Mouse (Mus musculus) forebrain, embryonic 12.5 days (tissue): Measurements from ENCODE around the gene Prkcb. TPM values are rescaled to one million over a fixed set of nuclear protein-coding genes. Genes with fewer than 3 reads are reported as not detected.

Source experiments
- ATAC-seq: fragments of 200-750 bp; cut with Nextera tagmentation; 2 replicates; pipeline ENCODE4 v1.8.0; 2017; ENCODE audit warnings: moderate TSS enrichment; ENCODE audit not compliant: low FRiP score
- H3K27ac ChIP-seq: fragments of 300-500 bp; sonication (generic); 2 replicates; pipeline ENCODE4 v1.5.1; 2016; ENCODE audit warnings: mild to moderate bottlenecking
- H3K27me3 ChIP-seq: fragments of 300-500 bp; sonication (generic); 2 replicates; pipeline ENCODE4 v1.6.1; 2016; ENCODE audit warnings: mild to moderate bottlenecking
- H3K36me3 ChIP-seq: fragments of 300-500 bp; sonication (generic); replicated peaks from 2 replicates; pipeline ENCODE4 v1.6.1; 2016; ENCODE audit warnings: mild to moderate bottlenecking
- H3K4me1 ChIP-seq: fragments of 300-500 bp; sonication (generic); 2 replicates; pipeline ENCODE4 v1.6.1; 2016
- H3K4me2 ChIP-seq: fragments of 300-500 bp; sonication (generic); 2 replicates; pipeline ENCODE4 v1.6.1; 2016; ENCODE audit warnings: mild to moderate bottlenecking, moderate library complexity
- H3K4me3 ChIP-seq: fragments of 300-500 bp; sonication (generic); replicated peaks from 2 replicates; pipeline ENCODE4 v1.5.1; 2016; ENCODE audit warnings: mild to moderate bottlenecking
- H3K9ac ChIP-seq: fragments of 300-500 bp; sonication (generic); 2 replicates; pipeline ENCODE4 v1.6.1; 2016; ENCODE audit warnings: mild to moderate bottlenecking
- H3K9me3 ChIP-seq: fragments of 300-500 bp; sonication (generic); 2 replicates; pipeline ENCODE4 v1.6.1; 2016
- WGBS: fragments of 180-500 bp; shearing (Covaris S2); methylation state at CpG from one replicate; pipeline ENCODE4 v1.1.7; 2016; 5-methylcytosine and 5-hydroxymethylcytosine counted together
- polyA plus RNA-seq: library from polyadenylated mRNA; unstranded; fragments of >200 nt; fragmentation: Nextera tagmentation; extraction: Ambion mirVana; gene quantifications from 2 replicates; pipeline ENCODE4 v1.2.1, GENCODE M21; 2016

Prkcb gene
- polyA plus RNA-seq, 1 experiment from 2014 or later, result 18.5 TPM

DNA sequence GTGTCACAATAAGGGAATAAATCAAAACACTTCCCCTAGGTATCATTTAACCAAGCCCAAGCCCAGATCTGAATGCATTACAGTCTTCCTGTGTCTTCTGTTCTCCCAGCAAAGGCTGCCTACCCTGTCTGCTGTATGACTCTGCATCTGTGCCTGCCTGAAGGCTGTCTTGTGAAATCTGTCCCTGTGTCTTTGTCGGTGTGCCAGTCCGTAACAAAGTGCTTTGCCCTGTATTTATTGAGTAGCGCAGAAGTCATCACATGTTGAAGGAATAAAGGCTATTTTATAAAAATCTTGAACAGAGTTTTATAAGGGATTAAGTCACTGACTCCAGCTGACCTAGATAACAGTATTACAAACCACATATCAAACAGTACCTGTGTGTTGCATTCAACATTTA lies 368.1 kb downstream of the Prkcb start:
- no peak overlapping the region for H3K27ac ChIP-seq
- no peaks in the 10 kb centered on the region for H3K4me1 ChIP-seq
- H3K4me2 ChIP-seq, result no peak overlapping the region
- no peaks in the 10 kb centered on the region for H3K9me3 ChIP-seq
- WGBS, result 95% methylated on average over 3 of the region's 3 CpGs
- ATAC-seq, result no peak
- H3K4me3 ChIP-seq, result no peak overlapping the region
- no peak overlapping the region for H3K9ac ChIP-seq
- H3K36me3 ChIP-seq, result no peaks in the 10 kb centered on the region
- no peaks in the 10 kb centered on the region for H3K27me3 ChIP-seq

DNA sequence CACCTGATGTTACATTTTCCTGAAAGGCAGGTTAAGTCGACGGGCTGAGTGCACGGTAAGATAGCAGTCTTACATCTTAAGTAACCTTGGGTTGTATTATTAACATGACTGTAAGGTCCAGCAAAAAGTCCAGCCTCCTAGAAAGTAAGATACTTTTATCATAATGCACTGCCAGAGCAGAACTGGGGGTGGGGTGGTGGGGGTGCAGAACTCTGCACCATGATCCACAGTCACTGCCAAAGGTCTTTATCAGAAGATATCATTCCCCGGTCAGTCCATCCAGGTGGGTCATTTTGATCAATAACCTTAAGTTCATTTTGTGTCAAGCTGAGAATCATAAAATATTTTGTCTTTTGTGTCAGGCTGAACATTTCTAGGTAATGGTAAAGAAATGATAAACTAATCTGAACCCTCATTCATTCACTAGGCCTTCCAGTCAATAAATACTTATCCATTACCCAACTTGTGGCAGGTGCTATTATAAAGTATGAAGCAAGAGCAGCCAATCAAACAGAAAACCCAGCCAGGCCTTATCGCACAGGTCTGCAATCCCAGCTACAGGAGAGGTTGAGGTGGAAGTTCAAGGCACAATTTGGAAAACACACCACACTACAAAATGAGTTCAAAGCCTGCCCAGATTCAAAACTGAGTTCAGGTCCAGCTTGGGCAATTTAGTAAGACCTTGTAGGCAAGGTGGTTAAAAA lies 369.0 kb downstream of the Prkcb start:
- 93% methylated on average over 5 of the region's 5 CpGs for WGBS

DNA sequence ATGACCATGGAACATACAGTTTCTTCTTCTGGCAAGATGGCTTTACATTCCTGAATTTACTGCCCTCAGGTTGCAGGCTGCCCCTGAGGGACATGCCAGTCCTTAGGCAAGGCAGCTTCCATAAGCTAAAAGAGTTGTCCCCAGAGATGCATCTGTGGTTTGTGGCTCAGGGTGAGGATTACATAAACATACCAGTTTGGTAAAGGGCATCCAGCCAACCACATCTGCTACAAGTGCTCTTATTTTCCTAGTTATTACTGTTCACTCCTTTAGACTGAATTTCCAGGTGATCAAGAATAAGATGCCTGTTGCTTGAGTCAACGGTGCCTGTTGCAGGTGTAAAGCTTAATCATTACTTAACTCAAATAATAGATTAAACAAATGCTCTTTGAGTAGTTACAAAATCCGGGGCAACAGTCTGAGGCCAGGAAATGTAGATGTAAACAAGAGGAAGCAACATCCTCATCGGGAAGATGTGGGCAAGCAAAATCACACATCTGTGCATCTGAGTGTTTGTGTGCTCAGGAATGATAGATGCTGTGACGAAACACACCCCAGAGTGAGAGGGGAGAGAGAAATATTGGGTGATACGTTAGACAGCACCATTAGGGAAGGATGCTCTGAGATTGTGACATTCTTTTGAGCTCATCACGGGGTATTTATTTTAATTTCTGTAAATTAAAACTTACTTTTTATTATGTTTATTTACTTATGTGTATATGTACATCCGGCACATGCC lies 376.9 kb downstream of the Prkcb start:
- H3K27ac ChIP-seq, result no peak overlapping the region
- 82% methylated on average over 7 of the region's 7 CpGs for WGBS

More for the DNA sequence above, 369.0 kb downstream of the Prkcb start:
- no peak overlapping the region for H3K4me3 ChIP-seq
- no peak overlapping the region for H3K27ac ChIP-seq
- H3K4me1 ChIP-seq, result no peaks in the 10 kb centered on the region
- H3K27me3 ChIP-seq, result no peaks in the 10 kb centered on the region
- no peak for ATAC-seq
- no peaks in the 10 kb centered on the region for H3K9me3 ChIP-seq
- no peak overlapping the region for H3K4me2 ChIP-seq
- H3K36me3 ChIP-seq, result no peaks in the 10 kb centered on the region
- no peak overlapping the region for H3K9ac ChIP-seq

DNA sequence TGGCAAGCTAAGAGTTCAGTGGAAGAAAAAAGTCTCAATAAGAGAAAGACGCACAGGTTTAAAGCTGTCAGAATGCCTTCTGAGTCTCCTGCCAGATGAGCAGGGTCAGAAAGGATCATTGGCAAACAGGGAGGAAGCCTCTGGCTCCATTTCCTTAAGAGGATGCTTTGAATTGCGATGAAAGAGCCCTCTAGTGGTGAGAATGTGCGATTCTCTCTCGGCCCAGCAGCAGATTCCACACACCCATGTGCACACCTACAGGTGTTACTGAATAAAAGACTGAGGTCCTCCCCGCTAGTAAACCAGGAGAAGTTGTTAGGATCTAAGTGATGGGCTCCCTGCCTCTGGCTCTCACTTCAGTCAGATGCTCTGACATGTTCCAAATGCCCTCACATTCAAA lies 379.4 kb downstream of the Prkcb start:
- 31% methylated on average over 5 of the region's 5 CpGs for WGBS
- Histone ChIP-seq H3K9me3 (no peaks in the 10 kb centered on the region), H3K4me3 (no peak overlapping the region)

More for the DNA sequence above, 376.9 kb downstream of the Prkcb start:
- H3K27me3 ChIP-seq, result peaks cover 9% of the 10 kb centered on the region
- no peak overlapping the region for H3K4me2 ChIP-seq
- no peaks in the 10 kb centered on the region; the same call in 1 of the 2 replicates for H3K4me1 ChIP-seq
- no peaks in the 10 kb centered on the region for H3K36me3 ChIP-seq
- no peak overlapping the region for H3K4me3 ChIP-seq
- no peak overlapping the region for H3K9ac ChIP-seq
- no peaks in the 10 kb centered on the region for H3K9me3 ChIP-seq
- ATAC-seq, result no peak

DNA sequence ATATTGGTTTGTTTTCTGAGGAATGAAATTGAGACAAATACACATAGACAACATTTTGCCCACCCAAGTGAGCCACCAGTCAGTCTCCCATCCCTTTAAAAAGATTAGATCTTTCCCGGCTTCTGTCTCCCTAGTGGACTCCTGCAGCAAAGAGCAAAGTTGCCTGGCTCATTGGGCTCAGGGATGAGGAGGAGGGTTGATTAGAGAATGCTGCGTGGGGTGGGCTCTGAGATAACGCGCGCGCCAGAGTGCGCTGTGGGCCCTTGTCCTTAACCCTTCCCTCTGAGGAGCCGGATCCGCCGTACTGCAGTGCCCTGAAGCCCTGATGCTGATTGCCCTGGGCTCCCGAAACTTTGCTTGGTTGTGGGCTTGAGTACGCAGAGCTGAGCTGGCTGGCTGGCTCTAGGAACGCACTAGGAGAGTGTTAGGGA lies 381.9 kb downstream of the Prkcb start, which contains the start of gene Cacng3:
Gene Cacng3 (plus strand): TSS at position 51 of the 431 bp plus-strand sequence.
- Histone ChIP-seq H3K9me3 (no peaks in the 10 kb centered on the region), H3K36me3 (no peaks in the 10 kb centered on the region), H3K9ac (no peak within 1 kb of the TSS; the same call in 1 of the 2 replicates), H3K4me1 (peaks cover 8% of the 10 kb centered on the region), H3K4me3 (peak within 1 kb of the TSS; percentile 34), H3K27me3 (peaks cover 30% of the 10 kb centered on the region), H3K27ac (no peak within 1 kb of the TSS), H3K4me2 (peak within 1 kb of the TSS; percentile 54)
- peak; percentile 60 for ATAC-seq
- WGBS, result 12% methylated on average over 13 of the region's 13 CpGs

More for the DNA sequence above, 379.4 kb downstream of the Prkcb start:
- Histone ChIP-seq H3K27ac (no peak overlapping the region), H3K9ac (no peak overlapping the region), H3K36me3 (no peaks in the 10 kb centered on the region), H3K27me3 (peaks cover 27% of the 10 kb centered on the region), H3K4me2 (no peak overlapping the region), H3K4me1 (peaks cover 8% of the 10 kb centered on the region)
- ATAC-seq, result no peak

DNA sequence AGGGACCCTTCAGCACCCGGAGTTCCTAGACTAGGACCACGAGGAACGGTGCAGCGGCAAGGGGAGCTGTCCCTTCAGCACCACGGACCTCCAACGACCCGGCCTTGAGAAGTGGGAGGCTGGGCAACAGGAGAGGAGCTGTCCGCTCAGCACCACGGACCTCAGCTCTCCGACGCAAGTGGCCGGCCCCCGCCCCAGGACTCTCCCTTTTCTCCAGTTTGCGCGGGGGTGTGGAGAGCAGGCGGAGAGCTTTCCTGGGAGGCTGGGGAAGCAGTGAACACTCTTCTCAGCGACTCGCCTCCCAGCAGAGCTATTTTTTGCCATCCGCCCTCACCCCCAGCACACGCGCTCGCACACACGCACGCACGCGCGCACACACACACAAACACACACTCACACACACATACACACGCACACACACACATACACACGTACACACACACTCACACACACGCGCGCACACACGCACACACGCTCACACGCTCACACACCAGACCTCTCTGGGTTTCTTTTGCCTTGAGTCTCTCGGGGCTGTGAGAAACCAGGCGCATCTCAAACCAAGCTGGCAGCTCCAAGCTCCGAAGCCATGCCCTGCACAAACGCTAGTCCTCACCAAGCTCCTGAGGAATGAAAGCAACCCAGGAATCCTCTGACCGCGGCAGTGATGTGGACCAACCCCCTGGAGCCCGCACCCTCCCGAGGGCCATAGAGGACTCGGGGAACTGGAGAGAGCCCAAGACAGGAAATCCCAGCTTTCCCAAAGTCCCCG lies 382.5 kb downstream of the Prkcb start:
- Histone ChIP-seq H3K27me3 (peaks cover 30% of the 10 kb centered on the region), H3K9ac (no peak overlapping the region; the same call in 1 of the 2 replicates), H3K27ac (no peak overlapping the region), H3K4me3 (peak overlapping the region; percentile 34), H3K36me3 (no peaks in the 10 kb centered on the region), H3K9me3 (no peaks in the 10 kb centered on the region), H3K4me1 (peaks cover 8% of the 10 kb centered on the region), H3K4me2 (peak overlapping the region; percentile 54)
- peak; percentile 67; the same call in 1 of the 2 replicates for ATAC-seq
- WGBS, result 7% methylated on average over 45 of the region's 45 CpGs

DNA sequence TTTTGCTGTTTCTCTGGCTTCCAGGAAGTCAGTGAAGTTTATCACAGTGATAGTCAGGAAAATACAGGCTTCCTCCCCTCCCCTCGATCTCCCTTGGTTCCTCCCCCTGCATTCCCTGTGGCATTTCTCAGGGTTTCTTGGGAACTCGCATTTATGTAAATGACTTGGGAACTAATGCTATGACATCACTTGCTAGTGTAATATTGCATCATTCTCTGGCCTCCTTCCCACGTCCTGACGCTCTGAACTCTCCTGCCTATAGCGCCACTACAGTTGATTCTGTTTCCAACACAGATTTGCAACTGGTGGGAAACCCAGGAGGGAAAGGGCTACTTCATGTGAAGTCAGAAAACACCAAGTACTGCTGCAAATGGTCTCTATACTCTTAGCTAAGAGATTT lies 384.4 kb downstream of the Prkcb start:
- Histone ChIP-seq H3K27me3 (peaks cover 30% of the 10 kb centered on the region), H3K9ac (no peak overlapping the region), H3K27ac (no peak overlapping the region), H3K9me3 (no peaks in the 10 kb centered on the region), H3K4me1 (peaks cover 8% of the 10 kb centered on the region), H3K4me3 (no peak overlapping the region), H3K4me2 (no peak overlapping the region), H3K36me3 (no peaks in the 10 kb centered on the region)
- WGBS, result 49% methylated on average over 5 of the region's 5 CpGs
- no peak for ATAC-seq

DNA sequence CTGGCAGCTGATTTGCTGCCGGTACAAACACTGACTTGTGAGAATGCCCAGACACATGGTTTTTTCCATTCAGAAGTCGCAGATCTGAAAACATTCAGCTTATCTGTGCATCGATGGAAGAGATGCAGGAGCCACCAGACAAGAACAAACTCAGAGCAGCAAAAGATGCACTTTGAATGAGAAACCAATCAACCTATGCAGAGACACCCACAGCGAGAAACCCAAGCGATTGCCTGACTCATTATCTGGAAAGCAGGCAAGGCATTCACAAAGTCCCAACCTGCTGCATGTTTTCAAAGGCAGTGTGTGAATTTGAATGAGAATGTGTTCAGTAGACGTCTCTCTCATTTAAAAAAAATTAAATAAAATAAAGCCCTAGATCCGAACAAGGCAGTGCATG lies 386.7 kb downstream of the Prkcb start:
- Histone ChIP-seq H3K27ac (no peak overlapping the region), H3K9ac (no peak overlapping the region), H3K4me2 (no peak overlapping the region), H3K4me1 (peaks cover 8% of the 10 kb centered on the region), H3K4me3 (no peak overlapping the region), H3K36me3 (no peaks in the 10 kb centered on the region), H3K9me3 (no peaks in the 10 kb centered on the region), H3K27me3 (peaks cover 24% of the 10 kb centered on the region)
- ATAC-seq, result no peak
- 72% methylated on average over 7 of the region's 7 CpGs for WGBS

Other genes with a start within 250 kb of the Prkcb start
- 78.9 and 83.5 TPM in 2 replicates for gene Ubfd1, start 221.6 kb upstream of the Prkcb start, polyA plus RNA-seq
- 15.0 and 16.1 TPM in 2 replicates for gene Ears2, start 221.5 kb upstream of the Prkcb start, polyA plus RNA-seq
- 572 and 610 TPM in 2 replicates for gene Ndufab1, start 186.9 kb upstream of the Prkcb start, polyA plus RNA-seq
- 20.4 and 22.2 TPM in 2 replicates for gene Palb2, start 155.8 kb upstream of the Prkcb start, polyA plus RNA-seq
- 121 and 125 TPM in 2 replicates for gene Dctn5, start 155.7 kb upstream of the Prkcb start, polyA plus RNA-seq
- 158 and 171 TPM in 2 replicates for gene Plk1, start 129.3 kb upstream of the Prkcb start, polyA plus RNA-seq
- 0.24 and 0.32 TPM in 2 replicates for gene Ern2, start 102.5 kb upstream of the Prkcb start, polyA plus RNA-seq
- gene Chp2, start 69.3 kb upstream of the Prkcb start, polyA plus RNA-seq, result 0.29 and 0.67 TPM in 2 replicates